Mouse (Mus musculus): ENCODE results near the gene Ranbp2. TPM values are rescaled to one million over a fixed set of nuclear protein-coding genes. Genes with fewer than 3 reads are reported as not detected.
A peak's percentile ranks its signal among the peaks of the same experiment; 100 is the strongest.

Ranbp2 gene
- total and polyA plus RNA-seq, 2 experiments, result 2.3 to 40.5 TPM

GRCm38 (mm10) chr10:58405949-58406305, 40.8 kb upstream of the Ranbp2 start:
- Histone ChIP-seq H3K79me2 (ENCODE audit: control insufficient read depth, insufficient read depth, low read length) (no peaks in the 10 kb centered on the region; the same call in 1 of the 2 replicates), H3K36me3 (ENCODE audit: control insufficient read depth, insufficient read depth, low read length) (peaks cover 9% of the 10 kb centered on the region), H3K4me1 (ENCODE audit: control insufficient read depth, insufficient read depth, low read length) (peaks cover 10% of the 10 kb centered on the region), H3K27ac (replicated peaks; ENCODE audit: insufficient read depth, low read depth, low read length) (peak overlapping the region; percentile 55), H3K9ac (ENCODE audit: low read depth, low read length) (no peak overlapping the region), H3K4me3 (ENCODE audit: insufficient read depth, low read depth, low read length) (no peak overlapping the region), H3K27me3 (ENCODE audit: control insufficient read depth, insufficient read depth, low read length) (no peaks in the 10 kb centered on the region)
- WGBS, result 28% methylated on average over 2 of the region's 2 CpGs
- DNase-seq (ENCODE audit: extremely low read depth, low read depth, low spot score), result peak; percentile 87
- TF ChIP-seq POLR2A (IDR thresholded peaks at IDR 0.05; ENCODE audit: extremely low read depth, insufficient read depth, low read length), result no peak
- TF ChIP-seq CTCF (IDR thresholded peaks at IDR 0.05; ENCODE audit: low read depth, low read length), result peak; percentile 48; the same call in 1 of the 2 replicates

GRCm38 (mm10) chr10:58412331-58412730, 34.4 kb upstream of the Ranbp2 start:
- Histone ChIP-seq H3K9ac (ENCODE audit: low read depth, low read length) (no peak overlapping the region), H3K4me3 (ENCODE audit: insufficient read depth, low read depth, low read length) (no peak overlapping the region), H3K79me2 (ENCODE audit: control insufficient read depth, insufficient read depth, low read length) (no peaks in the 10 kb centered on the region), H3K36me3 (ENCODE audit: control insufficient read depth, insufficient read depth, low read length) (peaks cover 10% of the 10 kb centered on the region), H3K27me3 (ENCODE audit: control insufficient read depth, insufficient read depth, low read length) (no peaks in the 10 kb centered on the region), H3K27ac (replicated peaks; ENCODE audit: insufficient read depth, low read depth, low read length) (no peak overlapping the region), H3K4me1 (ENCODE audit: control insufficient read depth, insufficient read depth, low read length) (no peaks in the 10 kb centered on the region)
- 89% methylated on average over 4 of the region's 4 CpGs for WGBS
- DNase-seq (ENCODE audit: extremely low read depth, low read depth, low spot score), result no peak
- no peak for TF ChIP-seq POLR2A (IDR thresholded peaks at IDR 0.05; ENCODE audit: extremely low read depth, insufficient read depth, low read length)
- no peak for TF ChIP-seq CTCF (IDR thresholded peaks at IDR 0.05; ENCODE audit: low read depth, low read length)

DNA sequence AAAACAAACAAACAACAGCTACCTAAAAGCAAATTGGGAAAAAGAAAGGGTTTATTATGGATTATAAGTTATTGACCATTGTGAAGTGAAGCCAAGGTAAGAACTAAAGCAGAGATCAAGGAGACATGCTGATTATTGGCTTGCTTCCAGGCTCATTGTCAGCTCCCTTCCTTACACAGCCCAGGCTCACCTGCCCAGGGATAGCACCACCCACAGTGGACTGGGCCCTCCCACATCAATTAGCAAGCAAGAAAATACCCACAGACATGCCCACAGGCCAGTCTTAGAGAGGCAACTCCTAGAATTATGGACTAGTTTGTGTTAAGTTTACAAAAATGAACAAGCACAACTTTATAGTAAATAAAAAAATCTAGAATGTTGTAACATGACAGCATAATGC, 33.9 kb upstream of the Ranbp2 start:
- Histone ChIP-seq H3K9ac (ENCODE audit: low read depth, low read length) (no peak overlapping the region), H3K4me1 (ENCODE audit: control insufficient read depth, insufficient read depth, low read length) (no peaks in the 10 kb centered on the region), H3K4me3 (ENCODE audit: insufficient read depth, low read depth, low read length) (no peak overlapping the region), H3K27me3 (ENCODE audit: control insufficient read depth, insufficient read depth, low read length) (no peaks in the 10 kb centered on the region), H3K27ac (replicated peaks; ENCODE audit: insufficient read depth, low read depth, low read length) (no peak overlapping the region), H3K36me3 (ENCODE audit: control insufficient read depth, insufficient read depth, low read length) (peaks cover 10% of the 10 kb centered on the region), H3K79me2 (ENCODE audit: control insufficient read depth, insufficient read depth, low read length) (no peaks in the 10 kb centered on the region)
- DNase-seq (ENCODE audit: extremely low read depth, low read depth, low spot score), result no peak
- TF ChIP-seq CTCF (IDR thresholded peaks at IDR 0.05; ENCODE audit: low read depth, low read length) (no peak), POLR2A (IDR thresholded peaks at IDR 0.05; ENCODE audit: extremely low read depth, insufficient read depth, low read length) (no peak)

GRCm38 (mm10) chr10:58416702-58417101, 30.0 kb upstream of the Ranbp2 start:
- Histone ChIP-seq H3K4me3 (ENCODE audit: insufficient read depth, low read depth, low read length) (no peak overlapping the region), H3K36me3 (ENCODE audit: control insufficient read depth, insufficient read depth, low read length) (peaks cover under 1% of the 10 kb centered on the region), H3K79me2 (ENCODE audit: control insufficient read depth, insufficient read depth, low read length) (no peaks in the 10 kb centered on the region), H3K9ac (ENCODE audit: low read depth, low read length) (no peak overlapping the region), H3K27me3 (ENCODE audit: control insufficient read depth, insufficient read depth, low read length) (no peaks in the 10 kb centered on the region), H3K27ac (replicated peaks; ENCODE audit: insufficient read depth, low read depth, low read length) (no peak overlapping the region), H3K4me1 (ENCODE audit: control insufficient read depth, insufficient read depth, low read length) (no peaks in the 10 kb centered on the region; the same call in 1 of the 2 replicates)
- WGBS, result 90% methylated on average over 3 of the region's 3 CpGs
- no peak for DNase-seq (ENCODE audit: extremely low read depth, low read depth, low spot score)
- TF ChIP-seq POLR2A (IDR thresholded peaks at IDR 0.05; ENCODE audit: extremely low read depth, insufficient read depth, low read length), result no peak
- no peak for TF ChIP-seq CTCF (IDR thresholded peaks at IDR 0.05; ENCODE audit: low read depth, low read length)

DNA sequence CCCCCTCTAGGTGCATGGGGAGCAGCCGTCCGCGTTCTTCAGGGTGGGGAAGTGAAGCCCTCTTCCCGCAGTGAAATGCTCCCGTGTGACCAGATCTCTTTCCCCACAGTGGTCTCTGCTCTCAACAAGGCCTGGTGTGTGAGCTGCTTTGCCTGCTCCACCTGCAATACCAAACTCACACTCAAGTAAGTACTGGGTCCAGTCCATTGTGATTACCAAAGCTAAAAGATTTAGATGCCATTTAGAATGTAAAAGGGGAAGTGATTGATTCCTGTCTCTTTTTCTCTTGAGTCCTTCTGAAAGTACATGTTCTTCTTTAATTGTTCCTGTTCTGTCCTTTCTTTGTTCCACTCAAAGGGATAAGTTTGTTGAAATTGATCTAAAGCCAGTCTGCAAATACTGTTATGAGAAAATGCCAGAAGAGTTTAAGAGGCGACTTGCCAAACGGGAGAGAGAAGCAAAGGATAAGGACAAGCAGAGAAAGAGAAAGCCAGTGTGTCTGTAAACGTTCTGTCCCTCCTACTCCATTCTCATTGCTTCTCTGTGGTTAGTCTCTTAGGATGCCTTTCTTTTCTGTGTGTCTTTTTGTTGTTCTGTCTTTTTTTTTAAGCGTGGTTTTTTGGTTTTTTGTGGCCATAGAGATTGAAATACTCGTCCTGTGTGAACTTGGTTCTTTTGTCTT, 28.3 kb upstream of the Ranbp2 start:
- peak; percentile 45 for DNase-seq (ENCODE audit: extremely low read depth, low read depth, low spot score)
- Histone ChIP-seq H3K4me1 (ENCODE audit: control insufficient read depth, insufficient read depth, low read length) (no peaks in the 10 kb centered on the region; the same call in 1 of the 2 replicates), H3K4me3 (ENCODE audit: insufficient read depth, low read depth, low read length) (no peak overlapping the region), H3K36me3 (ENCODE audit: control insufficient read depth, insufficient read depth, low read length) (peaks cover 6% of the 10 kb centered on the region), H3K79me2 (ENCODE audit: control insufficient read depth, insufficient read depth, low read length) (no peaks in the 10 kb centered on the region), H3K27me3 (ENCODE audit: control insufficient read depth, insufficient read depth, low read length) (no peaks in the 10 kb centered on the region), H3K27ac (replicated peaks; ENCODE audit: insufficient read depth, low read depth, low read length) (no peak overlapping the region), H3K9ac (ENCODE audit: low read depth, low read length) (no peak overlapping the region)
- WGBS, result 70% methylated on average over 10 of the region's 10 CpGs
- TF ChIP-seq POLR2A (IDR thresholded peaks at IDR 0.05; ENCODE audit: extremely low read depth, insufficient read depth, low read length), result no peak
- no peak for TF ChIP-seq CTCF (IDR thresholded peaks at IDR 0.05; ENCODE audit: low read depth, low read length)

GRCm38 (mm10) chr10:58427930-58428329, 18.8 kb upstream of the Ranbp2 start:
- DNase-seq (ENCODE audit: extremely low read depth, low read depth, low spot score), result no peak
- Histone ChIP-seq H3K79me2 (ENCODE audit: control insufficient read depth, insufficient read depth, low read length) (no peaks in the 10 kb centered on the region), H3K36me3 (ENCODE audit: control insufficient read depth, insufficient read depth, low read length) (peaks cover 8% of the 10 kb centered on the region; the same call in 1 of the 2 replicates), H3K27me3 (ENCODE audit: control insufficient read depth, insufficient read depth, low read length) (no peaks in the 10 kb centered on the region), H3K4me1 (ENCODE audit: control insufficient read depth, insufficient read depth, low read length) (no peaks in the 10 kb centered on the region), H3K27ac (replicated peaks; ENCODE audit: insufficient read depth, low read depth, low read length) (no peak overlapping the region), H3K4me3 (ENCODE audit: insufficient read depth, low read depth, low read length) (no peak overlapping the region), H3K9ac (ENCODE audit: low read depth, low read length) (no peak overlapping the region)
- WGBS, result 96% methylated on average over 2 of the region's 2 CpGs
- TF ChIP-seq CTCF (IDR thresholded peaks at IDR 0.05; ENCODE audit: low read depth, low read length) (no peak), POLR2A (IDR thresholded peaks at IDR 0.05; ENCODE audit: extremely low read depth, insufficient read depth, low read length) (no peak)
